Mouse (Mus musculus) forebrain, embryonic 12.5 days (tissue): ENCODE results near the gene Pkp4. TPM values are rescaled to one million over a fixed set of nuclear protein-coding genes. Genes with fewer than 3 reads are reported as not detected.

Experiments used
- ATAC-seq: fragments of 200-750 bp; cut with Nextera tagmentation; 2 replicates; pipeline ENCODE4 v1.8.0; 2017; ENCODE audit warnings: moderate TSS enrichment; ENCODE audit not compliant: low FRiP score
- H3K27ac ChIP-seq: fragments of 300-500 bp; sonication (generic); 2 replicates; pipeline ENCODE4 v1.5.1; 2016; ENCODE audit warnings: mild to moderate bottlenecking
- H3K27me3 ChIP-seq: fragments of 300-500 bp; sonication (generic); 2 replicates; pipeline ENCODE4 v1.6.1; 2016; ENCODE audit warnings: mild to moderate bottlenecking
- H3K36me3 ChIP-seq: fragments of 300-500 bp; sonication (generic); replicated peaks from 2 replicates; pipeline ENCODE4 v1.6.1; 2016; ENCODE audit warnings: mild to moderate bottlenecking
- H3K4me1 ChIP-seq: fragments of 300-500 bp; sonication (generic); 2 replicates; pipeline ENCODE4 v1.6.1; 2016
- H3K4me2 ChIP-seq: fragments of 300-500 bp; sonication (generic); 2 replicates; pipeline ENCODE4 v1.6.1; 2016; ENCODE audit warnings: mild to moderate bottlenecking, moderate library complexity
- H3K4me3 ChIP-seq: fragments of 300-500 bp; sonication (generic); replicated peaks from 2 replicates; pipeline ENCODE4 v1.5.1; 2016; ENCODE audit warnings: mild to moderate bottlenecking
- H3K9ac ChIP-seq: fragments of 300-500 bp; sonication (generic); 2 replicates; pipeline ENCODE4 v1.6.1; 2016; ENCODE audit warnings: mild to moderate bottlenecking
- H3K9me3 ChIP-seq: fragments of 300-500 bp; sonication (generic); 2 replicates; pipeline ENCODE4 v1.6.1; 2016
- WGBS: fragments of 180-500 bp; shearing (Covaris S2); methylation state at CpG from one replicate; pipeline ENCODE4 v1.1.7; 2016; 5-methylcytosine and 5-hydroxymethylcytosine counted together
- polyA plus RNA-seq: library from polyadenylated mRNA; unstranded; fragments of >200 nt; fragmentation: Nextera tagmentation; extraction: Ambion mirVana; gene quantifications from 2 replicates; pipeline ENCODE4 v1.2.1, GENCODE M21; 2016

Pkp4 gene
- polyA plus RNA-seq, 1 experiment from 2014 or later, result 19.0 TPM

DNA sequence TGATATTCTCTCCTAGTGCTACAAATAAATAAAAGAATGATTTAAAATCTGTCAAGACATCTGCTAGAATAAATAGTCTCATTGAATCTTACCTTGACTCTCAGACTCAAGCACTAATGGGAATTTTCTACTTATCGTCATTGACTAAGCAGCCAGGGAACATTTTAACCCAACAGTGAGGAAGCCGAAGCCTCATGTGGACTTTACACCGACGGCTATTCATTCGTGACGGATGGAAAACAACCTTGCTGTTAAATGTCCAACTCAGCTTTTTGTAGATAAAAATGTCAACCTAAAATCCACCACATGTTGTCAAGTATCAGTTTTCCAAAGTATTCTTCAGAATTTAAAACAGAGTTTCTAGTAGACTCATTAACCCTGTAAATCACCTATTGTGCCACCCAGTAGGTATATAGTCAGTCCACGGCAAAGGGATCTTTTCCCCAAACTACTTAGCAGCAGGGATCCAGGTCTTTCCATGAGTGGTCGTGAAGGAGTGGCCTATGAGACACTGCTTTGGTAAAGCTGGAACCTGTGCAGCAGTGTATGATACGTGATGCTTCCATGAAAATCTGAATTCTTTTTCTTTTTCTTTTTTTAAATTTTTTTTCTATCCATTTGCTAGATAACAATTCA is 9.0 kb downstream of the Pkp4 start:
- ATAC-seq, result no peak
- WGBS, result 77% methylated on average over 9 of the region's 9 CpGs
- Histone ChIP-seq H3K4me3 (no peak overlapping the region), H3K27me3 (no peaks in the 10 kb centered on the region), H3K4me1 (0 out of 2 replicates have a peak, but pooled peaks cover 5% of the 10 kb centered on the region), H3K9me3 (no peaks in the 10 kb centered on the region), H3K9ac (no peak overlapping the region), H3K36me3 (no peaks in the 10 kb centered on the region), H3K4me2 (no peak overlapping the region), H3K27ac (no peak overlapping the region)

DNA sequence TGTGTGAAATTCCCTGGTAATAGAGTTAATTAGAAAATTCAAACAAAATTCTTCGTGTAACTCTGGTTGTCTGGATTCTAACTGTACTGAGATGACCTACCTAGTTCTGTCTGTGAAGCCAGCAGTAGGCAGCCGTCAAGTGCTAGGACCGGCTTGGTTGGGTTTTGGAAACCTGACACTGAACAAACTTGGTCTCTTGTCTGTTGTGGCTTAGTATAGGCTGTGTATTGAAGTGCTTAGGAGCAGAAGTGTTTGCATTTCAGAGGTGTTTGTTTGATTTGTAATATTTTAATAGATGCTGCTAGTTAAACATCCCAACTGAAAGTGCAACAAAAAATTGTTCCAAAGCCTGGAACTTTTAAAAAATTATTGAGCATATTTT is 9.5 kb downstream of the Pkp4 start:
- no peak overlapping the region for H3K9ac ChIP-seq
- H3K27ac ChIP-seq, result no peak overlapping the region
- ATAC-seq, result no peak
- no peaks in the 10 kb centered on the region for H3K27me3 ChIP-seq
- H3K36me3 ChIP-seq, result no peaks in the 10 kb centered on the region
- no peaks in the 10 kb centered on the region for H3K9me3 ChIP-seq
- 0 out of 2 replicates have a peak, but pooled peaks cover 5% of the 10 kb centered on the region for H3K4me1 ChIP-seq
- H3K4me2 ChIP-seq, result no peak overlapping the region
- H3K4me3 ChIP-seq, result no peak overlapping the region
- WGBS, result 87% methylated on average over 3 of the region's 3 CpGs

DNA sequence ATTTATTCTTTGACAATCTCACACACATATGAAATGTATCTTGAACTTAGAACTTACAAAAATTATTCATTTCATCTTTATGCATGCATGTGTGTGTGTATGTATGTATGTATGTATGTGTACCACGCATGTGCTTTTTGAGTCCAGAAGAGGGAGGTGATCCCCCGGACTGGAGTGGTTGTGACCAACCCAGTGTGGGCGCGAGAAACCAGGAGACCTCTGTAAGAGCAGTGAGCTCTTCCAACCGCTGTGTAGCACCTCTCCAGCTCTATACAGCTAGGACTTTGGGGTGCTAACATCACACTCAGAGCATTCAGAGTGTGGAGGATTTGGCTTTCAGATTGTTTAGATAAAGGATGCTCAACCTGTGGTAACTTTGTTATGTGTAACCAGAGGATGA is 9.9 kb downstream of the Pkp4 start:
- 0 out of 2 replicates have a peak, but pooled peaks cover 5% of the 10 kb centered on the region for H3K4me1 ChIP-seq
- ATAC-seq, result no peak

DNA sequence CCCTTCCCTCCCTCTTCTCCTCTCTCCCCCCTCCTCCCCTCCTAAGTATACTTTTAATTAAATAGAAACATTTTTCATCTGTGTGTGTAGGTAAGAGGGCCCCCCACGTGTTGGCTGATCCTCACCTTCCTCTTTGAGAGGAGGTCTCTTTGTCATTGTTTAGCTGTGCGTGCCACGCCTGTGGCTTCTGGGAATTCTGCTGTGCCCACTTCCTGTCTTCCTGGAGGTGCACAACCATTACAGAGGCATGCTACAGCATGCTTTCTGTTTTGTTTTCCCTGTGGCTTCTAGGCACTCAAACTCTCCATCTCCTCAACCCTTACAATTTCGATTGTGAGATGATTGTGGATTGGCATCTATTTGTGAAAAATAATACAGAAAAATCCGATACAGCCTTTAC is 10.9 kb downstream of the Pkp4 start:
- WGBS, result 86% methylated on average over 5 of the region's 5 CpGs
- H3K36me3 ChIP-seq, result no peaks in the 10 kb centered on the region
- H3K9ac ChIP-seq, result no peak overlapping the region
- H3K27me3 ChIP-seq, result no peaks in the 10 kb centered on the region
- H3K27ac ChIP-seq, result no peak overlapping the region
- H3K4me1 ChIP-seq, result 0 out of 2 replicates have a peak, but pooled peaks cover 5% of the 10 kb centered on the region
- no peaks in the 10 kb centered on the region for H3K9me3 ChIP-seq
- H3K4me3 ChIP-seq, result no peak overlapping the region
- no peak for ATAC-seq
- H3K4me2 ChIP-seq, result no peak overlapping the region

More for the DNA sequence above, 9.9 kb downstream of the Pkp4 start:
- Histone ChIP-seq H3K4me3 (no peak overlapping the region), H3K27me3 (no peaks in the 10 kb centered on the region), H3K9me3 (no peaks in the 10 kb centered on the region), H3K36me3 (no peaks in the 10 kb centered on the region), H3K4me2 (no peak overlapping the region), H3K9ac (no peak overlapping the region), H3K27ac (no peak overlapping the region)
- 97% methylated on average over 5 of the region's 5 CpGs for WGBS

DNA sequence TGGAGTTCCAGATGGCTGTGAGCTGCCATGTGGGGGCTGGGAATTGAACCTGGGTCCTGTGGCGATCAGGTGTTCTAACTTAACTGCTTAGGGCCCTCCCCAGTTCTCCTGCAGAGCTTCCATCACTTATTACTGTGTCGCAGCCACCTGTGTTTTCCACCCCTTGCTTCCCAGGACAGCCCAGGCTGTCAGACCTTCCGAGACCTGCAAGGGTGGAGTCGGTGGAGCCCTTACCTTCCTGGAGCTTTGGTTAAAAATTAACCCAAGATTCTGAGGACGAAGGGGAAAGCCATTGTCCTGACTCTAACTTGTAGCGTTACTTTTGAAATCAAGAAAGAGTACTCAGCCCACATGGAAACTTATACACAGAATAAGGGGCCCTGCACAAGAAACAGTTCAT is 15.3 kb downstream of the Pkp4 start:
- ATAC-seq, result no peak
- WGBS, result 95% methylated on average over 6 of the region's 6 CpGs
- H3K4me1 ChIP-seq, result peaks cover 12% of the 10 kb centered on the region
- no peak overlapping the region for H3K4me3 ChIP-seq
- H3K27me3 ChIP-seq, result no peaks in the 10 kb centered on the region
- no peak overlapping the region for H3K27ac ChIP-seq
- no peaks in the 10 kb centered on the region for H3K36me3 ChIP-seq
- H3K4me2 ChIP-seq, result no peak overlapping the region
- H3K9ac ChIP-seq, result no peak overlapping the region
- H3K9me3 ChIP-seq, result no peaks in the 10 kb centered on the region

DNA sequence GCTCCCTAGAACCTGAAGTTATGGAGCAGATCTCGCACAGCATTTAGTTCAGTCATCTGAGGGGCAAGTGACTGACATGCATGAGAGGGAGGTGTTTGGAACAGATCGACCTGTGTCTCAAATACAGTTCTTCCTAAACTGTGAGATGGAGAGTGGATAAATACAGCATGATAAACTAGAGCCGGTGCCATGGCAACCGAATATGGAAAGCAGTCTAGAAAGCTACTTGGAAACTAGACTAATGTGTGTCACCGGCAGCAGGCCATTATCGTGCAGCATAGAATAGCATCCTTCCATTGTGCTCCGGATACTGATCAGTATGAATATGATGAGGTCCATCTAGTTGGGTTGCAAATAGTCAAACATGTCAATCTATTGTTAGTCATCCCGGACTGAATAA is 17.5 kb downstream of the Pkp4 start:
- Histone ChIP-seq H3K4me2 (no peak overlapping the region), H3K36me3 (no peaks in the 10 kb centered on the region), H3K4me3 (no peak overlapping the region), H3K9ac (no peak overlapping the region), H3K9me3 (no peaks in the 10 kb centered on the region), H3K4me1 (peaks cover 8% of the 10 kb centered on the region), H3K27ac (no peak overlapping the region), H3K27me3 (no peaks in the 10 kb centered on the region)
- peak; percentile 48; the same call in 1 of the 2 replicates for ATAC-seq
- 85% methylated on average over 8 of the region's 8 CpGs for WGBS

DNA sequence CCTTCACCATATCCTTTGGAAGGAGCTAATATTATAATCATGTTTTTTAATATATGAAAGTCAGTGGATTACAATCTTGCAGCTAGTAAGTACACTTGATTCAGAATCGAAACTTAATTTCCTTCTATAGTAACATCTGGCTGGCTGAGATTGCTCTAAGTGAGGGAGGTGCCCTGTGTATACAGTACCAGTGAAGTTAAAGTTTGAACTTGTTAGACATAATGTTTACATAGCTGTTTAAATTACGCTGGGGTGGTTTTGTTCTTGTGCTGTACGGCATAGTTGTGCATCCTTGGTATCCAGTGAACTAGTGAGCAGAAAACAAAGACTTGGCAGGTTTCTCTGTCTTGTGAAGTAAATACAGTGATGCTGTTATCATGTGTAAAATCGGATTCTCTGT is 18.3 kb downstream of the Pkp4 start:
- H3K27ac ChIP-seq, result no peak overlapping the region
- no peaks in the 10 kb centered on the region for H3K27me3 ChIP-seq
- no peaks in the 10 kb centered on the region for H3K9me3 ChIP-seq
- no peak overlapping the region for H3K9ac ChIP-seq
- 80% methylated on average over 4 of the region's 4 CpGs for WGBS
- ATAC-seq, result no peak
- peaks cover 8% of the 10 kb centered on the region for H3K4me1 ChIP-seq
- no peak overlapping the region for H3K4me3 ChIP-seq
- no peaks in the 10 kb centered on the region for H3K36me3 ChIP-seq
- no peak overlapping the region for H3K4me2 ChIP-seq

DNA sequence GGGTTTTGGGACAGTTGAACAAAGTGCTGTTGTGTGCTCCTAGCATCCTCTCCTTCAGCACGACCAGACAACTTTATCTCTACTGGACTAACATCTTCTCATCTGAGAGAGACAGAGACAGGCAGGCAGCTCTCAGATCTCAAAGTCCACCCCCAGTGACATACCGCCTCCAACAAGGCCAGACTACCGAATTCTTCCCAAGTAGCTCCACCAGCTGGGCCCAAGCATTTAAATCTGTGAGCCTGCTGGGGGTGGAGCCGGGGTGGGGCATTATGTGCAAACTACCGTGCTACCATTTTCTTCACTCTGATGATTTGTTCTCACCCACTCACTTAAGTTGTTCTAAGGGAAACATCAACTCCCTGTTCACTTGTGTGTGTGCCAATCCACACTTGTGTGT is 18.8 kb downstream of the Pkp4 start:
- H3K4me2 ChIP-seq, result no peak overlapping the region
- WGBS, result 70% methylated on average over 5 of the region's 5 CpGs
- H3K27ac ChIP-seq, result no peak overlapping the region
- H3K36me3 ChIP-seq, result no peaks in the 10 kb centered on the region
- H3K4me1 ChIP-seq, result peaks cover 8% of the 10 kb centered on the region
- no peaks in the 10 kb centered on the region for H3K27me3 ChIP-seq
- no peak overlapping the region for H3K4me3 ChIP-seq
- H3K9ac ChIP-seq, result no peak overlapping the region
- no peak for ATAC-seq
- H3K9me3 ChIP-seq, result no peaks in the 10 kb centered on the region

DNA sequence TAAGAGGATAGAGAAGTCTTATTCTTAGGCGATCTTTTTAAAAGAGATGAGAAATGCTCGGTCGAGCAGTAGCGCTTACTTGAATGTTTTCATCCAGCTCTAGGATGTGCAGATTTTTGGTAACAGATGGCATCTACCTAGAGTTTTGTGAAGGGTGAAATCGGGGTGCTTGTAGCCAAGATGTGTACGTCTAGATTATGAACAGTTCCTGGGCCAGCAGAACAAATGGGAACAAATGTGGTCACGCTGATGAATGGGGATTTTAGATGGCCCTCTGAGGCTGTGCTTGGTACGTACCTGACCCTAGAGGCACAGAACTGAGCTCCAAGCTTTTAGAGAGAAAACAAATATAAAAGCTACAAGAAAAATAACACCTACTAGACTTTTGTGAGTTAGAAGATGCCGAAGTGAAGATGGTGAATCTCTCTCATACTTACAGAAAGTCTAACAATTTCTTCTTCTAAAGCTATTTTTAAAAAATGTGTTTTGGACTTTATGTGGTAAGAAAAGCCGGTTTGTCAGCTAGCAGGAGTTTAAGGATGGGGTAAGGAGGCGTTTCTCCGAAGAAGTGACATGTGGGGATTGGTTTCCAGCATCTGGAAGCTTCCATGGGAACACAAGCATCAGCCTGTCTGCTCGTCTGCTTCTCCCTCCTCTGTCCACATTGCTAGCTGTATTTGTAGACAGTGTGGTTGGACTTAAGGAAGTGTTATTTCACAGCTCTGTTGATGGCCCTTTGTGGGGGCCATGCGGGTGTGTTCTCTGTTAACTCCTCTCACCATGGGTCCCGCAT is 20.9 kb downstream of the Pkp4 start:
- no peak overlapping the region for H3K27ac ChIP-seq
- H3K9ac ChIP-seq, result no peak overlapping the region
- peaks cover 8% of the 10 kb centered on the region for H3K4me1 ChIP-seq
- WGBS, result 86% methylated on average over 15 of the region's 15 CpGs
- no peak overlapping the region for H3K4me2 ChIP-seq
- no peak for ATAC-seq
- H3K9me3 ChIP-seq, result no peaks in the 10 kb centered on the region
- H3K4me3 ChIP-seq, result no peak overlapping the region
- no peaks in the 10 kb centered on the region for H3K36me3 ChIP-seq
- H3K27me3 ChIP-seq, result no peaks in the 10 kb centered on the region

DNA sequence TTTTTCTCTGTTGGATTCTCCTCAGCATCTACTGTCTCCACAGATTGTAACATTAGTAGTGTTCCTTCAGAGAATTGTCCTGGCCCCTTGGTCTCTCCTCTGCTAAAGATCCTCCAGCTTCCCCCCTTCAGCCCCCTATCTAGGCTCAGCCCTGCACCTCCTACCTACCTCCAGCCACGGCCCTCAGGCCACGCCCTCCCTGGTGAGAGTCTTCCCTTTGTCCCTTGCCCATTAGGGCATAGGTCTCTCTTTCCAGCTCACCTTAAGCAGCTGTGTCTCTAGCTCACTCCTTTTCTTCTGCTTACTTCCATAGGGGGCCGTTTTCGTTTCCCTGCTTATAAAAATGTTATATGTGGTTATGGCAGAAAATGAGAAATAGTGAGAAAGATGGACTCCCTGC is 22.9 kb downstream of the Pkp4 start:
- Histone ChIP-seq H3K9ac (no peak overlapping the region), H3K9me3 (no peaks in the 10 kb centered on the region), H3K36me3 (peaks cover 10% of the 10 kb centered on the region; the same call in 1 of the 2 replicates), H3K27ac (no peak overlapping the region), H3K4me3 (no peak overlapping the region), H3K4me2 (no peak overlapping the region), H3K27me3 (no peaks in the 10 kb centered on the region), H3K4me1 (peaks cover 2% of the 10 kb centered on the region)
- 86% methylated on average over 4 of the region's 4 CpGs for WGBS
- no peak for ATAC-seq

DNA sequence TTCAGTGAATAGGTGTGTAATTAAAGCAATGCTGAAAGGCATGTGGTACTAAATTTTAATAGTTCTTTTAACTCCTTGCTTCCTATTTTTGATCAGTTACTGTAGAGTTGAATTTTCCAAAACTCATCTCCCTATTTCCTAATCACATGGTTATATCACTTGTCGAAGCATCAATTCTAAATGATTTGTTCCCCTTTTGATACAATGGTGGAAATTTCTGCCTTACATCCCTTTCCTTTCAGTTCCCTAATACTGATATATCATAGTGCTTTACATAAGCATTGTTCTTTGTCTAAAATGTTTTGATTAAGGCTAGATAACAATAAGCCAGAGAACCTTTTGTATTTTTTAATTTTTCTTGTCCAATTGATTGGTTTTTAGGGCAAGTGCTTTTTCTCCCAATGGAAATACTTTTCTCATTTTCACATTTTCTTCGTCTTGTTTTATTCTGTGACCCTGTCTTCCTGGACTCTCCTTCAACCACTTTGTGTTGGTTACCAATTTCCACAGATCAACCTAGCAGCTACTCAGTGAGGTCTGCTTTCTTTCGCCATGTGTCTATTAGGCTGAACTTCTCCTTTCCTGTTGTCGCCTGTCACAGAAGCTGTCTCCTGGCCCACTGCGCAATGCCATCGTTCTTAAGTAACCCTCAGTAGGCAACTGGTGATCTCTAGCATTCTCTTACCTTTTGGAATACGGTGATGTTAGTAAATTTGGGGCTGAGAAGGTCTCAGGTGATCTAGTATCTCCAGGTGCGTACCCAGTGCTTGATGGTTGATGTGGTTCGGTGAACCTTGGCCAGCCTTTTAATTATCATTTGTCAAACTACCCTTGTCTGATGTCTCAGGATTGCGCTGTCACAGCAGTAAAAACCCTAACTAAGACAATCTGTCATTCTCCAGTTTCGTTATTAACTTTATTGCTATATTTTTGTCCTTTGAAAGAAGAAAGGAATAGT is 23.7 kb downstream of the Pkp4 start:
- Histone ChIP-seq H3K27me3 (no peaks in the 10 kb centered on the region), H3K4me1 (no peaks in the 10 kb centered on the region; the same call in 1 of the 2 replicates), H3K4me3 (no peak overlapping the region), H3K9me3 (no peaks in the 10 kb centered on the region), H3K27ac (no peak overlapping the region), H3K4me2 (no peak overlapping the region), H3K9ac (no peak overlapping the region), H3K36me3 (peaks cover 10% of the 10 kb centered on the region; the same call in 1 of the 2 replicates)
- WGBS, result 95% methylated on average over 11 of the region's 11 CpGs
- ATAC-seq, result no peak

DNA sequence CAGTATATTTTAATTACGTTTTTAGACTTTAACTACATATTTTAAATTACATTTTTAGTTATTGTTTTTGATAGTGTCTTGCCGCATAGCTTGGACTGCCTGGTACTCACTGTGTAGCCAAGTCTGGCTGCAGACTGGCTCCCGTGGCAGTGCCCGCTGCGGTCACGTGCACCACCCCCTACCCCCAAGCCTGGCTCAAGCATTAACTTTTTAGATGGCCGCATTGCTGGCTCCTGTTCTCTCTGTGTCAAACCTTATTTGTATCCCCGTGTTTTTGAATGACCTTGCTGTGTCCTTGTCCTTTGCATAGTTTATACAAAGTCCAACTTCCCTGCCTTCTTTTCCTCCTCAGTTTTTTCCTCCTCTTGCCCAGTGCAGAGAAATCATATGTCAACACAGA is 25.5 kb downstream of the Pkp4 start:
- no peak overlapping the region for H3K27ac ChIP-seq
- no peaks in the 10 kb centered on the region for H3K9me3 ChIP-seq
- no peak overlapping the region for H3K4me2 ChIP-seq
- no peak for ATAC-seq
- H3K9ac ChIP-seq, result no peak overlapping the region
- H3K4me1 ChIP-seq, result no peaks in the 10 kb centered on the region
- no peak overlapping the region for H3K4me3 ChIP-seq
- WGBS, result 96% methylated on average over 8 of the region's 8 CpGs
- H3K36me3 ChIP-seq, result peaks cover 10% of the 10 kb centered on the region; the same call in 1 of the 2 replicates
- no peaks in the 10 kb centered on the region for H3K27me3 ChIP-seq
